Mouse (Mus musculus): ENCODE results near the gene Rassf9. TPM values are rescaled to one million over a fixed set of nuclear protein-coding genes. Genes with fewer than 3 reads are reported as not detected.

Rassf9 gene
- polyA plus RNA-seq, 1 experiment from 2014 or later, result 0.94 TPM

Other genes with a start within 250 kb of the Rassf9 start
- gene Nts, start 21.7 kb upstream of the Rassf9 start, polyA plus RNA-seq (2016; fragmentation: Nextera tagmentation; extraction: Ambion mirVana), result 1.6 and 2.1 TPM in 2 replicates